In genomic region chr6:86047510-86047909, GRCm38 (mm10) we compare ENCODE assay signal across 30 mouse cellular contexts. TPM values are rescaled to one million over a fixed set of nuclear protein-coding genes. Genes with fewer than 3 reads are reported as not detected.
A peak's percentile ranks its signal among the peaks of the same experiment; 100 is the strongest.
DNase-seq lines count a peak whose midpoint lies in the region; ATAC-seq and TF ChIP-seq lines count a peak whose summit lies in the region.
"Had no signal": no experiment of that assay in that cellular context is flagged by ENCODE, and none has a peak within 500 bp of the region (broad histone marks: within the 10 kb centered on the region; RNA-seq: fewer than 3 reads in every experiment).

No protein-coding gene starts in this region.

- no peak for ATAC-seq in forebrain, embryonic 15.5 days (replicated peaks)
- no peak for ATAC-seq in forebrain, embryonic 16.5 days
- ATAC-seq in kidney, embryonic 15.5 days (replicated peaks; ENCODE audit: low FRiP score) = peak; percentile 72
- ATAC-seq in midbrain, embryonic 11.5 days (ENCODE audit: low FRiP score) = no peak
- ATAC-seq: inflammation-experienced regulatory T-cells, adult 6 months had no signal

- H3K9ac ChIP-seq in forebrain, embryonic 15.5 days (replicated peaks) = no peak overlapping the region
- no peak overlapping the region for H3K9ac ChIP-seq in forebrain, embryonic 16.5 days (replicated peaks; ENCODE audit: low read depth, low read length)
- H3K9ac ChIP-seq in kidney, embryonic 15.5 days = no peak overlapping the region
- no peak overlapping the region for H3K9ac ChIP-seq in midbrain, embryonic 11.5 days (ENCODE audit: low read length)
- H3K9ac ChIP-seq: heart, embryonic 15.5 days; hindbrain, embryonic 12.5 days; limb, embryonic 12.5 days; liver, embryonic 15.5 days; lung, embryonic 14.5 days had no signal

- 92% methylated on average over 11 of the region's 11 CpGs for WGBS in forebrain, embryonic 15.5 days
- WGBS in forebrain, embryonic 16.5 days = 94% methylated on average over 11 of the region's 11 CpGs
- WGBS in kidney, embryonic 15.5 days = 72% methylated on average over 11 of the region's 11 CpGs
- 85% methylated on average over 11 of the region's 11 CpGs for WGBS in midbrain, embryonic 10.5 days
- WGBS in midbrain, embryonic 11.5 days = 77% methylated on average over 11 of the region's 11 CpGs
- WGBS in olfactory bulb, adult 2 months = 84% methylated on average over 11 of the region's 11 CpGs

- no peaks in the 10 kb centered on the region for H3K36me3 ChIP-seq in forebrain, embryonic 15.5 days
- no peaks in the 10 kb centered on the region for H3K36me3 ChIP-seq in forebrain, embryonic 16.5 days (ENCODE audit: control insufficient read depth, insufficient read depth)
- no peaks in the 10 kb centered on the region for H3K36me3 ChIP-seq in kidney, embryonic 15.5 days
- no peaks in the 10 kb centered on the region for H3K36me3 ChIP-seq in midbrain, embryonic 10.5 days
- H3K36me3 ChIP-seq in midbrain, embryonic 11.5 days (ENCODE audit: control insufficient read depth, insufficient read depth, low read length) = no peaks in the 10 kb centered on the region
- H3K36me3 ChIP-seq: G1E; heart, embryonic 15.5 days; hindbrain, embryonic 12.5 days; limb, embryonic 12.5 days; liver, embryonic 15.5 days had no signal

- DNase-seq in kidney, adult 9 months = no peak
- no peak for DNase-seq in midbrain, embryonic 10.5 days (ENCODE audit: low spot score)
- DNase-seq in midbrain, embryonic 11.5 days (ENCODE audit: low spot score, missing footprints) = no peak
- DNase-seq: adrenal gland, adult 8-10 months; cerebellum, adult 2 months; cerebellum, postnatal 14 days; gastrocnemius, postnatal 14 days; kidney, adult 11 months; kidney, postnatal 36 days; layer of hippocampus, adult 9-11 months; lung, embryonic 14.5 days; lung, postnatal 14 days; right cerebral cortex, postnatal 4 days; thymus, adult 18-20 months; thymus, postnatal 25 days had no signal

- H3K4me1 ChIP-seq in forebrain, embryonic 15.5 days = peaks cover 46% of the 10 kb centered on the region
- H3K4me1 ChIP-seq in forebrain, embryonic 16.5 days (replicated peaks; ENCODE audit: control insufficient read depth, insufficient read depth, low read length) = peaks cover 23% of the 10 kb centered on the region
- peaks cover 31% of the 10 kb centered on the region for H3K4me1 ChIP-seq in kidney, embryonic 15.5 days
- peaks cover 40% of the 10 kb centered on the region for H3K4me1 ChIP-seq in midbrain, embryonic 10.5 days
- H3K4me1 ChIP-seq in midbrain, embryonic 11.5 days (ENCODE audit: control insufficient read depth, insufficient read depth, low read length) = peaks cover 25% of the 10 kb centered on the region
- H3K4me1 ChIP-seq in olfactory bulb, adult 2 months (ENCODE audit: control insufficient read depth, insufficient read depth, low read length) = peaks cover 43% of the 10 kb centered on the region
- H3K4me1 ChIP-seq: limb, embryonic 12.5 days had no signal

- H3K27ac ChIP-seq in forebrain, embryonic 15.5 days (replicated peaks) = peak overlapping the region; percentile 17; the same call in 1 of the 2 replicates
- no peak overlapping the region for H3K27ac ChIP-seq in forebrain, embryonic 16.5 days (ENCODE audit: low read length)
- no peak overlapping the region for H3K27ac ChIP-seq in kidney, embryonic 15.5 days
- H3K27ac ChIP-seq in midbrain, embryonic 10.5 days (replicated peaks) = 0 out of 2 replicates have a peak overlapping the region, but pooled peaks have one; percentile 10
- H3K27ac ChIP-seq in midbrain, embryonic 11.5 days (ENCODE audit: low read depth, low read length) = no peak overlapping the region
- H3K27ac ChIP-seq in olfactory bulb, adult 2 months (ENCODE audit: insufficient read depth, low read depth, low read length) = peak overlapping the region; percentile 84
- H3K27ac ChIP-seq: heart, embryonic 15.5 days; hindbrain, embryonic 12.5 days; limb, embryonic 12.5 days; liver, embryonic 15.5 days; stomach, postnatal 0 days had no signal

- no peak overlapping the region for H3K4me2 ChIP-seq in forebrain, embryonic 15.5 days (replicated peaks)
- H3K4me2 ChIP-seq in forebrain, embryonic 16.5 days (ENCODE audit: low read length) = no peak overlapping the region
- no peak overlapping the region for H3K4me2 ChIP-seq in kidney, embryonic 15.5 days
- H3K4me2 ChIP-seq in midbrain, embryonic 11.5 days = no peak overlapping the region
- H3K4me2 ChIP-seq: heart, embryonic 15.5 days; hindbrain, embryonic 12.5 days; limb, embryonic 12.5 days; liver, embryonic 15.5 days; lung, embryonic 14.5 days had no signal

- no peak for TF ChIP-seq CTCF in olfactory bulb, adult 2 months (IDR thresholded peaks at IDR 0.05; ENCODE audit: insufficient read depth, low read depth, low read length)

- no peak overlapping the region for H3K4me3 ChIP-seq in forebrain, embryonic 15.5 days
- no peak overlapping the region for H3K4me3 ChIP-seq in forebrain, embryonic 16.5 days (replicated peaks; ENCODE audit: low read length)
- H3K4me3 ChIP-seq in kidney, embryonic 15.5 days (replicated peaks) = no peak overlapping the region
- no peak overlapping the region for H3K4me3 ChIP-seq in midbrain, embryonic 10.5 days
- no peak overlapping the region for H3K4me3 ChIP-seq in midbrain, embryonic 11.5 days (ENCODE audit: low read depth, low read length)
- H3K4me3 ChIP-seq in olfactory bulb, adult 2 months (ENCODE audit: insufficient read depth, low read depth, low read length) = no peak overlapping the region
- H3K4me3 ChIP-seq: heart, embryonic 15.5 days; hindbrain, embryonic 12.5 days; limb, embryonic 12.5 days; liver, embryonic 15.5 days had no signal

- no peak for TF ChIP-seq POLR2A in olfactory bulb, adult 2 months (IDR thresholded peaks at IDR 0.05; ENCODE audit: insufficient read depth, low read depth, low read length)

- H3K9me3 ChIP-seq in forebrain, embryonic 15.5 days = no peaks in the 10 kb centered on the region
- H3K9me3 ChIP-seq in forebrain, embryonic 16.5 days (ENCODE audit: control insufficient read depth, low read length) = no peaks in the 10 kb centered on the region
- H3K9me3 ChIP-seq in kidney, embryonic 15.5 days (replicated peaks) = no peaks in the 10 kb centered on the region
- no peaks in the 10 kb centered on the region for H3K9me3 ChIP-seq in midbrain, embryonic 10.5 days (replicated peaks)
- H3K9me3 ChIP-seq in midbrain, embryonic 11.5 days (ENCODE audit: control insufficient read depth, low read length) = no peaks in the 10 kb centered on the region
- H3K9me3 ChIP-seq: G1E; heart, embryonic 15.5 days; hindbrain, embryonic 12.5 days; limb, embryonic 12.5 days; liver, embryonic 15.5 days had no signal

- H3K27me3 ChIP-seq in forebrain, embryonic 15.5 days = no peaks in the 10 kb centered on the region
- H3K27me3 ChIP-seq in forebrain, embryonic 16.5 days (replicated peaks; ENCODE audit: control insufficient read depth, insufficient read depth, low read length) = no peaks in the 10 kb centered on the region
- H3K27me3 ChIP-seq in kidney, embryonic 15.5 days = no peaks in the 10 kb centered on the region
- H3K27me3 ChIP-seq in midbrain, embryonic 10.5 days (ENCODE audit: low read depth, poor library complexity, severe bottlenecking) = no peaks in the 10 kb centered on the region; the same call in 1 of the 2 replicates
- H3K27me3 ChIP-seq in midbrain, embryonic 11.5 days (ENCODE audit: control insufficient read depth, insufficient read depth, low read length) = no peaks in the 10 kb centered on the region
- H3K27me3 ChIP-seq: heart, embryonic 15.5 days; hindbrain, embryonic 12.5 days; limb, embryonic 12.5 days had no signal

RNA-seq across cellular contexts. Expression of gene Add2, which starts 19.0 kb away (rescaled TPM):
- 224 and 230 TPM in 2 replicates for polyA plus RNA-seq in forebrain, embryonic 15.5 days (2015; fragmentation: Nextera tagmentation; extraction: Ambion mirVana)
- polyA plus RNA-seq in forebrain, embryonic 16.5 days (2015; fragmentation: Nextera tagmentation; extraction: Ambion mirVana) = 243 and 248 TPM in 2 replicates
- polyA plus RNA-seq in kidney, embryonic 15.5 days (2015; fragmentation: Nextera tagmentation; extraction: Ambion mirVana) = 5.9 and 7.2 TPM in 2 replicates
- polyA plus RNA-seq in midbrain, embryonic 10.5 days (2016; fragmentation: Nextera tagmentation; extraction: Ambion mirVana) = 43.3 and 81.8 TPM in 2 replicates
- 57.8 and 64.5 TPM in 2 replicates for polyA plus RNA-seq in midbrain, embryonic 11.5 days (2014; fragmentation: Nextera tagmentation; extraction: Ambion mirVana)
- polyA plus RNA-seq in olfactory bulb, adult 2 months (2012; ENCODE audit: insufficient read depth, insufficient read length, low replicate concordance, missing spikeins) = 39.6 TPM in 1 of 2 replicates, not detected in the other
- polyA plus RNA-seq: inflammation-experienced regulatory T-cells, adult 6 months; liver, adult 2 months had no signal

RNA-seq across cellular contexts. Expression of gene Figla, which starts 31.5 kb away (rescaled TPM):
- polyA plus RNA-seq in forebrain, embryonic 15.5 days (2015; fragmentation: Nextera tagmentation; extraction: Ambion mirVana) = not detected in 2 replicates
- polyA plus RNA-seq in forebrain, embryonic 16.5 days (2015; fragmentation: Nextera tagmentation; extraction: Ambion mirVana) = not detected in 2 replicates
- polyA plus RNA-seq in kidney, embryonic 15.5 days (2015; fragmentation: Nextera tagmentation; extraction: Ambion mirVana) = not detected in 2 replicates
- polyA plus RNA-seq in midbrain, embryonic 10.5 days (2016; fragmentation: Nextera tagmentation; extraction: Ambion mirVana) = not detected in 2 replicates
- polyA plus RNA-seq in midbrain, embryonic 11.5 days (2014; fragmentation: Nextera tagmentation; extraction: Ambion mirVana) = not detected in 2 replicates
- polyA plus RNA-seq in olfactory bulb, adult 2 months (2012; ENCODE audit: insufficient read depth, insufficient read length, low replicate concordance, missing spikeins) = not detected in 2 replicates
- polyA plus RNA-seq: cerebellum, adult 2 months; embryonic facial prominence, embryonic 11.5 days; G1E; heart, embryonic 15.5 days; hindbrain, embryonic 12.5 days; inflammation-experienced regulatory T-cells, adult 6 months; limb, embryonic 12.5 days; liver, adult 2 months; liver, embryonic 15.5 days; lung, embryonic 14.5 days; neural tube, embryonic 11.5 days; spleen, adult 2 months; stomach, postnatal 0 days had no signal

Comparison
In these comparisons a context has a peak if more than half of its experiments do, and no peak if none do; other contexts are left out.
1. H3K27ac ChIP-seq: peak in forebrain, embryonic 15.5 days (single experiment), midbrain, embryonic 10.5 days (single experiment) and olfactory bulb, adult 2 months (single experiment); none in forebrain, embryonic 16.5 days (single experiment), kidney, embryonic 15.5 days (single experiment) and midbrain, embryonic 11.5 days (single experiment).